14 mouse cellular contexts compared by ENCODE assay signal in genomic region chr1:36936567-36936966, GRCm38 (mm10). TPM values are rescaled to one million over a fixed set of nuclear protein-coding genes. Genes with fewer than 3 reads are reported as not detected.
DNase-seq lines count a peak whose midpoint lies in the region; ATAC-seq and TF ChIP-seq lines count a peak whose summit lies in the region.
"Had no signal": no experiment of that assay in that cellular context is flagged by ENCODE, and none has a peak within 500 bp of the region (broad histone marks: within the 10 kb centered on the region; RNA-seq: fewer than 3 reads in every experiment).

No protein-coding gene starts in this region.

- no peak overlapping the region for H3K9ac ChIP-seq in heart, embryonic 16.5 days (ENCODE audit: low read length)
- no peak overlapping the region for H3K9ac ChIP-seq in hindbrain, postnatal 0 days (replicated peaks; ENCODE audit: low read length)
- no peak overlapping the region for H3K9ac ChIP-seq in midbrain, embryonic 13.5 days (replicated peaks)

- H3K36me3 ChIP-seq in heart, embryonic 16.5 days (ENCODE audit: control insufficient read depth, insufficient read depth): no peaks in the 10 kb centered on the region
- no peaks in the 10 kb centered on the region for H3K36me3 ChIP-seq in hindbrain, postnatal 0 days (ENCODE audit: insufficient read depth, low read length)
- no peaks in the 10 kb centered on the region for H3K36me3 ChIP-seq in midbrain, embryonic 13.5 days

- intact Hi-C loops in heart, postnatal 25 days (cut with DNase I): loop anchor here (5.0 to 10.0 kb wide), 2 partner anchors 74 to 488 kb away; no protein-coding TSS in a partner anchor

- H3K4me1 ChIP-seq in heart, embryonic 16.5 days (ENCODE audit: control insufficient read depth, insufficient read depth, low read length): peaks cover 42% of the 10 kb centered on the region
- H3K4me1 ChIP-seq in hindbrain, postnatal 0 days (ENCODE audit: insufficient read depth, low read length): peaks cover 12% of the 10 kb centered on the region
- peaks cover 34% of the 10 kb centered on the region for H3K4me1 ChIP-seq in midbrain, embryonic 13.5 days (replicated peaks)

- no peak for ATAC-seq in heart, embryonic 16.5 days (replicated peaks; ENCODE audit: extremely low read depth, insufficient read depth, low FRiP score)
- ATAC-seq in hindbrain, postnatal 0 days: no peak
- no peak for ATAC-seq in midbrain, embryonic 13.5 days

- TF ChIP-seq CTCF in hindbrain, postnatal 0 days (IDR thresholded peaks at IDR 0.05; ENCODE audit: low read depth): no peak

- peak overlapping the region; percentile 37; the same call in 1 of the 2 replicates for H3K4me2 ChIP-seq in heart, embryonic 16.5 days (ENCODE audit: low read depth, low read length)
- peak overlapping the region; percentile 85 for H3K4me2 ChIP-seq in hindbrain, postnatal 0 days (ENCODE audit: low read depth, low read length)
- H3K4me2 ChIP-seq in midbrain, embryonic 13.5 days (replicated peaks): peak overlapping the region; percentile 16; the same call in 1 of the 2 replicates

- WGBS in heart, embryonic 16.5 days: 58% methylated on average over 7 of the region's 7 CpGs
- 87% methylated on average over 7 of the region's 7 CpGs for WGBS in hindbrain, postnatal 0 days
- WGBS in midbrain, embryonic 13.5 days: 88% methylated on average over 7 of the region's 7 CpGs

- H3K27ac ChIP-seq in heart, embryonic 16.5 days (ENCODE audit: low read length): no peak overlapping the region
- H3K27ac ChIP-seq in hindbrain, postnatal 0 days: no peak overlapping the region
- no peak overlapping the region for H3K27ac ChIP-seq in midbrain, embryonic 13.5 days

- H3K4me3 ChIP-seq in heart, embryonic 16.5 days (ENCODE audit: low read length): no peak overlapping the region
- H3K4me3 ChIP-seq in hindbrain, postnatal 0 days (ENCODE audit: low read length): no peak overlapping the region
- no peak overlapping the region for H3K4me3 ChIP-seq in midbrain, embryonic 13.5 days (replicated peaks)
- H3K4me3 ChIP-seq: megakaryocyte, embryonic 14.5 days had no signal

- no peaks in the 10 kb centered on the region for H3K27me3 ChIP-seq in heart, embryonic 16.5 days (ENCODE audit: control insufficient read depth, insufficient read depth, low read length)
- no peaks in the 10 kb centered on the region for H3K27me3 ChIP-seq in hindbrain, postnatal 0 days (ENCODE audit: insufficient read depth, low read length)
- H3K27me3 ChIP-seq in midbrain, embryonic 13.5 days: no peaks in the 10 kb centered on the region
- H3K27me3 ChIP-seq: megakaryocyte, embryonic 14.5 days had no signal

- DNase-seq in heart, postnatal 25 days (ENCODE audit: low spot score): no peak
- peak; percentile 58 for DNase-seq in R1 (ENCODE audit: low read depth, low spot score)
- no peak for DNase-seq in hindbrain, postnatal 0 days (ENCODE audit: low spot score)
- no peak for DNase-seq in cerebellum, adult 9-10 months
- no peak for DNase-seq in thymus, postnatal 10 days (ENCODE audit: low spot score in 2 of 2)
- DNase-seq in embryo, embryonic 11 days: no peak
- DNase-seq: adrenal gland, adult 2 months; cerebellum, adult 18-20 months; heart, postnatal 14 days; spleen, adult 18-20 months; thymus, postnatal 36 days had no signal

- no peaks in the 10 kb centered on the region for H3K9me3 ChIP-seq in heart, embryonic 16.5 days (replicated peaks; ENCODE audit: control insufficient read depth, low read length)
- no peaks in the 10 kb centered on the region for H3K9me3 ChIP-seq in hindbrain, postnatal 0 days (ENCODE audit: low read length)
- no peaks in the 10 kb centered on the region for H3K9me3 ChIP-seq in midbrain, embryonic 13.5 days
- H3K9me3 ChIP-seq: megakaryocyte, embryonic 14.5 days had no signal

RNA-seq across cellular contexts. Expression of gene Tmem131, which starts 6.9 kb away (rescaled TPM):
- polyA plus RNA-seq in heart, embryonic 16.5 days (2015; fragmentation: Nextera tagmentation; extraction: Ambion mirVana): 8.9 and 9.0 TPM in 2 replicates
- 10 to 100 TPM; 30.7 to 33.5 TPM for total RNA-seq in heart, postnatal 25 days (2021)
- total RNA-seq in hindbrain, postnatal 0 days (2014; rRNA removed): 21.5 and 22.9 TPM in 2 replicates
- 8.0 and 8.9 TPM in 2 replicates for polyA plus RNA-seq in hindbrain, postnatal 0 days (2015; fragmentation: Nextera tagmentation; extraction: Ambion mirVana)
- polyA plus RNA-seq in midbrain, embryonic 13.5 days (2015; fragmentation: Nextera tagmentation; extraction: Ambion mirVana): 12.6 and 13.2 TPM in 2 replicates

Comparison
In these comparisons a context has a peak if more than half of its experiments do, and no peak if none do; other contexts are left out.
1. H3K4me2 ChIP-seq: peak in every context shown above with its lines; median percentile 85 in hindbrain, postnatal 0 days; 37 in heart, embryonic 16.5 days; 16 in midbrain, embryonic 13.5 days.